In genomic region chr10:39506353-39506752, GRCm38 (mm10) we compare ENCODE assay signal across 12 mouse cellular contexts.
A peak's percentile ranks its signal among the peaks of the same experiment; 100 is the strongest.
DNase-seq lines count a peak whose midpoint lies in the region; ATAC-seq and TF ChIP-seq lines count a peak whose summit lies in the region.
"Had no signal": no experiment of that assay in that cellular context is flagged by ENCODE, and none has a peak within 500 bp of the region (broad histone marks: within the 10 kb centered on the region; RNA-seq: fewer than 3 reads in every experiment).

No protein-coding gene starts in this region.

- no peak for DNase-seq in forebrain, embryonic 14.5 days (ENCODE audit: low spot score)
- DNase-seq in forebrain, embryonic 11.5 days (ENCODE audit: low spot score), result no peak
- no peak for DNase-seq in lung, postnatal 0 days (ENCODE audit: low spot score)
- DNase-seq in lung, postnatal 14 days, result no peak
- peak; percentile 41 for DNase-seq in retina, postnatal 1 day
- no peak for DNase-seq in left cerebral cortex, adult 9 months (ENCODE audit: low spot score in 2 of 2)
- no peak for DNase-seq in layer of hippocampus, adult 9-10 months (ENCODE audit: low spot score)

- H3K27me3 ChIP-seq in forebrain, embryonic 14.5 days (replicated peaks; ENCODE audit: control insufficient read depth, insufficient read depth, low read length), result no peaks in the 10 kb centered on the region
- H3K27me3 ChIP-seq in forebrain, embryonic 11.5 days (ENCODE audit: control insufficient read depth, insufficient read depth, low read length), result no peaks in the 10 kb centered on the region
- no peaks in the 10 kb centered on the region for H3K27me3 ChIP-seq in lung, postnatal 0 days (replicated peaks; ENCODE audit: insufficient read depth, low read length)
- no peaks in the 10 kb centered on the region for H3K27me3 ChIP-seq in hindbrain, embryonic 15.5 days
- H3K27me3 ChIP-seq: heart, embryonic 13.5 days; intestine, embryonic 15.5 days; liver, embryonic 12.5 days; midbrain, embryonic 12.5 days had no signal

- TF ChIP-seq EP300 in lung, postnatal 0 days (IDR thresholded peaks at IDR 0.05), result no peak

- H3K36me3 ChIP-seq in forebrain, embryonic 14.5 days (ENCODE audit: control insufficient read depth, insufficient read depth, low read length), result no peaks in the 10 kb centered on the region
- H3K36me3 ChIP-seq in forebrain, embryonic 11.5 days (ENCODE audit: control insufficient read depth, insufficient read depth, low read length), result no peaks in the 10 kb centered on the region
- H3K36me3 ChIP-seq in lung, postnatal 0 days (ENCODE audit: insufficient read depth, low read length), result no peaks in the 10 kb centered on the region
- H3K36me3 ChIP-seq in hindbrain, embryonic 15.5 days, result no peaks in the 10 kb centered on the region
- H3K36me3 ChIP-seq: heart, embryonic 13.5 days; intestine, embryonic 15.5 days; liver, embryonic 12.5 days; midbrain, embryonic 12.5 days had no signal

- H3K9ac ChIP-seq in forebrain, embryonic 14.5 days (ENCODE audit: low read length), result no peak overlapping the region
- H3K9ac ChIP-seq in forebrain, embryonic 11.5 days (ENCODE audit: low read length), result no peak overlapping the region
- H3K9ac ChIP-seq in lung, postnatal 0 days (replicated peaks; ENCODE audit: low read depth), result no peak overlapping the region
- H3K9ac ChIP-seq in hindbrain, embryonic 15.5 days, result no peak overlapping the region; the same call in 1 of the 2 replicates
- H3K9ac ChIP-seq: heart, embryonic 13.5 days; intestine, embryonic 15.5 days; liver, embryonic 12.5 days; midbrain, embryonic 12.5 days had no signal

- peaks cover 62% of the 10 kb centered on the region for H3K4me1 ChIP-seq in forebrain, embryonic 14.5 days (ENCODE audit: control insufficient read depth, insufficient read depth, low read length)
- H3K4me1 ChIP-seq in forebrain, embryonic 11.5 days (replicated peaks; ENCODE audit: control insufficient read depth, insufficient read depth, low read length), result peaks cover 17% of the 10 kb centered on the region
- peaks cover 9% of the 10 kb centered on the region for H3K4me1 ChIP-seq in lung, postnatal 0 days (ENCODE audit: insufficient read depth, low read depth, low read length)
- H3K4me1 ChIP-seq in hindbrain, embryonic 15.5 days (replicated peaks), result peaks cover 89% of the 10 kb centered on the region

- H3K4me3 ChIP-seq in forebrain, embryonic 14.5 days (ENCODE audit: low read depth, low read length), result no peak overlapping the region
- no peak overlapping the region for H3K4me3 ChIP-seq in forebrain, embryonic 11.5 days (ENCODE audit: low read depth, low read length)
- H3K4me3 ChIP-seq in lung, postnatal 0 days (ENCODE audit: low read depth, low read length), result no peak overlapping the region
- no peak overlapping the region for H3K4me3 ChIP-seq in hindbrain, embryonic 15.5 days
- H3K4me3 ChIP-seq: heart, embryonic 13.5 days; intestine, embryonic 15.5 days; liver, embryonic 12.5 days; midbrain, embryonic 12.5 days had no signal

- TF ChIP-seq CTCF in lung, postnatal 0 days (IDR thresholded peaks at IDR 0.05), result no peak

- no peak for ATAC-seq in forebrain, embryonic 14.5 days
- ATAC-seq in forebrain, embryonic 11.5 days (replicated peaks; ENCODE audit: low FRiP score), result no peak
- peak; percentile 23 for ATAC-seq in lung, postnatal 0 days
- ATAC-seq in hindbrain, embryonic 15.5 days (ENCODE audit: low FRiP score, low read depth), result peak; percentile 27; the same call in 1 of the 2 replicates
- ATAC-seq: intestine, embryonic 15.5 days; liver, embryonic 12.5 days had no signal

- no peaks in the 10 kb centered on the region for H3K9me3 ChIP-seq in forebrain, embryonic 14.5 days (replicated peaks; ENCODE audit: control insufficient read depth, low read length)
- H3K9me3 ChIP-seq in forebrain, embryonic 11.5 days (ENCODE audit: control insufficient read depth, low read length), result no peaks in the 10 kb centered on the region
- H3K9me3 ChIP-seq in lung, postnatal 0 days (ENCODE audit: low read length), result no peaks in the 10 kb centered on the region
- no peaks in the 10 kb centered on the region for H3K9me3 ChIP-seq in hindbrain, embryonic 15.5 days
- H3K9me3 ChIP-seq: heart, embryonic 13.5 days; intestine, embryonic 15.5 days; liver, embryonic 12.5 days; midbrain, embryonic 12.5 days had no signal

- no peak overlapping the region for H3K4me2 ChIP-seq in forebrain, embryonic 14.5 days (ENCODE audit: low read length)
- H3K4me2 ChIP-seq in forebrain, embryonic 11.5 days (ENCODE audit: low read depth, low read length, severe bottlenecking), result no peak overlapping the region
- H3K4me2 ChIP-seq in lung, postnatal 0 days (replicated peaks; ENCODE audit: low read depth, low read length), result no peak overlapping the region
- no peak overlapping the region for H3K4me2 ChIP-seq in hindbrain, embryonic 15.5 days
- H3K4me2 ChIP-seq: heart, embryonic 13.5 days; intestine, embryonic 15.5 days; liver, embryonic 12.5 days; midbrain, embryonic 12.5 days had no signal

- peak overlapping the region; percentile 23; the same call in 1 of the 2 replicates for H3K27ac ChIP-seq in forebrain, embryonic 14.5 days (ENCODE audit: low read depth, low read length)
- H3K27ac ChIP-seq in forebrain, embryonic 11.5 days (ENCODE audit: low read depth, low read length), result no peak overlapping the region
- no peak overlapping the region for H3K27ac ChIP-seq in lung, postnatal 0 days (ENCODE audit: low read length)
- peak overlapping the region; percentile 69 for H3K27ac ChIP-seq in hindbrain, embryonic 15.5 days (replicated peaks)
- H3K27ac ChIP-seq: heart, embryonic 13.5 days; intestine, embryonic 15.5 days; liver, embryonic 12.5 days; midbrain, embryonic 12.5 days had no signal

- WGBS in forebrain, embryonic 14.5 days, result 66% methylated on average over 12 of the region's 12 CpGs
- 88% methylated on average over 12 of the region's 12 CpGs for WGBS in forebrain, embryonic 11.5 days
- WGBS in lung, postnatal 0 days, result 71% methylated on average over 12 of the region's 12 CpGs
- 48% methylated on average over 12 of the region's 12 CpGs for WGBS in hindbrain, embryonic 15.5 days

Comparison
In these comparisons a context has a peak if more than half of its experiments do, and no peak if none do; other contexts are left out.
1. H3K27ac ChIP-seq: peak in forebrain, embryonic 14.5 days (single experiment) and hindbrain, embryonic 15.5 days (single experiment); none in forebrain, embryonic 11.5 days (single experiment) and lung, postnatal 0 days (single experiment).
2. ATAC-seq: peak in lung, postnatal 0 days (single experiment) and hindbrain, embryonic 15.5 days (single experiment); none in forebrain, embryonic 14.5 days (single experiment) and forebrain, embryonic 11.5 days (single experiment).